Mouse (Mus musculus): ENCODE results near the gene Ldlrad3.
A peak's percentile ranks its signal among the peaks of the same experiment; 100 is the strongest.

The Ldlrad3 gene

GRCm38 (mm10) chr2:102116521-102117401 lies 69.4 kb downstream of the Ldlrad3 start:
- no peak for DNase-seq (ENCODE audit: low read depth, low spot score)

GRCm38 (mm10) chr2:102113801-102114200 lies 72.4 kb downstream of the Ldlrad3 start:
- no peak for DNase-seq (ENCODE audit: low read depth, low spot score)

GRCm38 (mm10) chr2:102113323-102113722 lies 72.9 kb downstream of the Ldlrad3 start:
- DNase-seq (ENCODE audit: low read depth, low spot score) = no peak

- DNase-seq (ENCODE audit: low read depth, low spot score) = no peak
Measured at GRCm38 (mm10) chr2:102111906-102112499, 74.2 kb downstream of the Ldlrad3 start.

- no peak for DNase-seq (ENCODE audit: low read depth, low spot score)
Measured at GRCm38 (mm10) chr2:102110306-102110705, 75.9 kb downstream of the Ldlrad3 start.

GRCm38 (mm10) chr2:102107280-102107679 lies 78.9 kb downstream of the Ldlrad3 start:
- DNase-seq (ENCODE audit: low read depth, low spot score) = no peak

GRCm38 (mm10) chr2:102106728-102107127 lies 79.5 kb downstream of the Ldlrad3 start:
- no peak for DNase-seq (ENCODE audit: low read depth, low spot score)

GRCm38 (mm10) chr2:102105454-102105853 lies 80.7 kb downstream of the Ldlrad3 start:
- DNase-seq (ENCODE audit: low read depth, low spot score) = no peak

- no peak for DNase-seq (ENCODE audit: low read depth, low spot score)
Measured at GRCm38 (mm10) chr2:102103955-102104354, 82.2 kb downstream of the Ldlrad3 start.

- DNase-seq (ENCODE audit: low read depth, low spot score) = no peak
Measured at GRCm38 (mm10) chr2:102100490-102100889, 85.7 kb downstream of the Ldlrad3 start.

- no peak for DNase-seq (ENCODE audit: low read depth, low spot score)
Measured at GRCm38 (mm10) chr2:102099702-102100450, 86.3 kb downstream of the Ldlrad3 start.

- no peak for DNase-seq (ENCODE audit: low read depth, low spot score)
Measured at GRCm38 (mm10) chr2:102099261-102099660, 86.9 kb downstream of the Ldlrad3 start.

- DNase-seq (ENCODE audit: low read depth, low spot score) = no peak
Measured at GRCm38 (mm10) chr2:102094773-102095172, 91.4 kb downstream of the Ldlrad3 start.

GRCm38 (mm10) chr2:102094281-102094680 lies 91.9 kb downstream of the Ldlrad3 start:
- no peak for DNase-seq (ENCODE audit: low read depth, low spot score)

GRCm38 (mm10) chr2:102092579-102092978 lies 93.6 kb downstream of the Ldlrad3 start:
- DNase-seq (ENCODE audit: low read depth, low spot score) = no peak

- peak; percentile 78 for DNase-seq (ENCODE audit: low read depth, low spot score)
Measured at GRCm38 (mm10) chr2:102091516-102092350, 94.5 kb downstream of the Ldlrad3 start.

- DNase-seq (ENCODE audit: low read depth, low spot score) = no peak
Measured at GRCm38 (mm10) chr2:102087787-102088186, 98.4 kb downstream of the Ldlrad3 start.

- DNase-seq (ENCODE audit: low read depth, low spot score) = no peak
Measured at GRCm38 (mm10) chr2:102086583-102086982, 99.6 kb downstream of the Ldlrad3 start.

- DNase-seq (ENCODE audit: low read depth, low spot score) = no peak
Measured at GRCm38 (mm10) chr2:102082782-102083181, 103.4 kb downstream of the Ldlrad3 start.

- DNase-seq (ENCODE audit: low read depth, low spot score) = peak; percentile 80
Measured at GRCm38 (mm10) chr2:102077554-102077953, 108.6 kb downstream of the Ldlrad3 start.

- DNase-seq (ENCODE audit: low read depth, low spot score) = no peak
Measured at GRCm38 (mm10) chr2:102076237-102076636, 109.9 kb downstream of the Ldlrad3 start.
